Mouse (Mus musculus) right cerebral cortex, adult 2 months (tissue): ENCODE results near the gene Upf1.

ENCODE experiments used
- DNase-seq, 2 experiments: peaks; one replicate each; pipeline ENCODE4 v3.0.0; 2021 to 2022; ENCODE audit warnings: low spot score in 2 of 2

The Upf1 gene

GRCm38 (mm10) chr8:70359411-70359810, 6.3 kb upstream of the Upf1 start:
- no peak for DNase-seq

DNA sequence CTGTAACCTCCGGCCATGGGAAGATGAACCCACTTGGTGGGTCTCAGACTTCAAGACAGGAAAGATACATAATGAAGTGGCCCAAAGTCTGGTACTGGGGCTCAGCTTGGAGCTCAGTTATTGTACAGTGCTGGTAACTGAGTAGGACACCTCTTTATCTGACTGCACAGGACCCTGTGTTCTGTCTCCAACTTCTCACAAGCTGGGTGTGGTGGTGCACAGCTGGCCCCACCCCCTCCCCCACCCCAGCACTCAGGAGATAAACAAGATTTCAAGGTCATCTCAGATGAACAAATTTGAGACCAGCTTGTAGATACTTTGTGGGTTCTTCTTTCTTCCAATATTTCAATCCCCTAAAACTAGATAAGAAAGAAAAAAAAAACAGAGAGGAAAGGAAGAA, 3.0 kb upstream of the Upf1 start:
- no peak for DNase-seq

DNA sequence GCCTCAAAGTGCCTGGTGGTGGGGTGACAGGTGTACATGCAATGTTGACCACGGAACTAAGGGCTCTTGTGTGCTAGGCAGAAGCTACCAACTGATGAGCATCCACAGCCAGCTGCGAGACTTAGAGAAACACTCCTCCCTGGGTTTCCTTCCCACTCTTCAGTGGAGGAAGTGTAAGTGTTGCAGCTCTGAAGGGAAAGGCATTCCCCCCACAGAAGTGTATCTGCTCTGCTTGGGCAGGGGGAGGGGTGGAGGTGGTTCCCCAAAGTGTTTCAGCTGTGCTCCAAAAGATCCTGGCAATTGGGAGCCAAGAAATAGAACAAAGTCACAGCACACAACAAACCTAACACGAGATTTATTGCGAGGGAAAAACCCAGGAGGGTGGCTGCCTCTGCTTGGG, 926 bp upstream of the Upf1 start:
- peak; percentile 56 to 63 for DNase-seq

DNA sequence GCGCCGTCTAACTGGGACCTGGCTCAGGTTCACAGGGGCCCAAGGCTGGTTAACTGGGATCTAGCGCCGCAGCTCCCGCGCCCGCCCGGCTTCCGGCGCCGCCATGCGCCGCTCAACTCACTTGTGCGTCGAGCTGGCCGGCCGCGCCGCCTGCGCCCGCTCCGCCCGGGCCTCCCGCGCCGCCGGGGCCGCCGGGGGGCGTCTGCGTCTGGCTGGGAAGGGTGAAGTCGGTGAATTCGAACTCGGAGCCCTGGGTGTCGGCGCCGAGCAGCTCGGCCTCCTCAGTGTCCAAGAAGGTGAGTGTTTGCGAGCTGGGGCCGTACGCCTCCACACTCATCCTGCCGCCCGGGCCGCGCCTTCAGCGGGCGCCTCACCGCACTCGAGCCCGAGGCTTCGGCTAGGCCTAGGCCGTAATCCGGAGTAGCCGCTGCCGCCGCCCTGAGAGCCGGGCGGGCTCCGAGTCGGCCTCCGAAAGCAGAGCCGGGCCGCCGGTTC, 374 bp downstream of the Upf1 start:
- peak in 1 of 2 experiments; percentile 55 for DNase-seq

DNA sequence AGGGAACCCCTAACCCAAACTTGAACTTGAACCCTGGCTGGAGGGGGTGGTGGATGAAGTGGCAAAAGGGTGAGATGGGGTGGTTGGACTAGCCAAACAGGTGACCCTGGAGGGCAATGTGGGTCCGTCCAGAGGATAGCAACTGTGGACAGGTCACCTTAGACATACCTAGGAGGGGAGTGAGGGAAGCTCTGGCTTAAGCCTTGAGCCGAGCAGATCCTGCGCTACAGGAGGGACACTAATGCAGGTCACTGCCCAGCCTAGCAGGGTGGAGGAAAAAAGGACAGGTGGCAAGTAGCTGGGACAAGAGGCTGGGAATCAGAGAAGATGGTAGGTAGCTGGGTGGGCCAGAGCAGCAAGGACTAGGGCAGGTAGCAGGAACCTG, 1.1 kb downstream of the Upf1 start:
- no peak for DNase-seq

DNA sequence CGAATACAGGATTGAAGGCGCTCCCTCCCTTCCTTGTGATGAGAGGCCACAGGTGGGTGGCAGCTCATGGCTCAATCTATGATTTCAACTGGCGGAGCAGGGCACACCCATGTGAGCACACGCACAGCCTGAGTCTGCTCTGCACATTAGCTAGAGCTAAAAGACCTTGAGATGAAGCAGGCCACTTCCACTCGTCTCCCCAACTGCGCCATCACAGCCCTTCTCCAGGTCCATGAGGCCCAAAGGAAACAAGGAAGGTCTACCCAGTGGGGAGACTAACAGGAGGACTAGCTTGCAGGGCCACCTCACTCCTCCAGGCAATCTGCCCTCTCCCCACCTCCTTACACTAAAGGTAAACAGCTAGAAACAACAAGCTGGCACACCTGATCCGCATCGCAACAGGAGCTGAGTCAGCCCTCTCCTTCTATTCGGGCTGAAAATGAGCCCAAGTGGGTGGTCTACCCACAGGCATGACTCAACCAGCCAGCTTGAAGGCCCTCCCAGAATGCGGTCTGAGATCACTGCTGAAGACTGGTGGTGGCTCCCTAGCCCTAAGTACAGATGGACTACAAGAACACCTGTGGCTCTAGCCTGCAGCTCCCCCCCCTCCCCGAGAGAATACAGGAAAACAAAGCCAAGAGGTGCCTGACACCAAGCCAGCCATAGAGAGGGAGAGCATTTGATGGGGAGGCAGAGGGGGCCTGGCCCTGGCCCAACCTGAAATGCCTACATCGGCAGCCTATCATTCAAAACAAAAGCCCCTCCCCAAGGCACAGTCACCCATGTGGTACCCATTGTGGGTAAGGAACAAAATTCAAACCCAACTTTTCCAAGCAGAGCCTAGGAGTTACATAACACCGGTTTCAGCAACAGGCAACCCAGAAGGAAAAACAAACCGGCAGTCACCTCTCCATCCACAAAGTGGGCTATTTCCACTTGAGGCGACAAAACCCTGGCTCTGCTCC, 1.8 kb downstream of the Upf1 start:
- peak; percentile 63 to 66 for DNase-seq

GRCm38 (mm10) chr8:70347860-70348420, 5.1 kb downstream of the Upf1 start:
- no peak for DNase-seq

GRCm38 (mm10) chr8:70347443-70347842, 5.6 kb downstream of the Upf1 start:
- no peak for DNase-seq

GRCm38 (mm10) chr8:70344279-70344678, 8.8 kb downstream of the Upf1 start:
- DNase-seq, result no peak

DNA sequence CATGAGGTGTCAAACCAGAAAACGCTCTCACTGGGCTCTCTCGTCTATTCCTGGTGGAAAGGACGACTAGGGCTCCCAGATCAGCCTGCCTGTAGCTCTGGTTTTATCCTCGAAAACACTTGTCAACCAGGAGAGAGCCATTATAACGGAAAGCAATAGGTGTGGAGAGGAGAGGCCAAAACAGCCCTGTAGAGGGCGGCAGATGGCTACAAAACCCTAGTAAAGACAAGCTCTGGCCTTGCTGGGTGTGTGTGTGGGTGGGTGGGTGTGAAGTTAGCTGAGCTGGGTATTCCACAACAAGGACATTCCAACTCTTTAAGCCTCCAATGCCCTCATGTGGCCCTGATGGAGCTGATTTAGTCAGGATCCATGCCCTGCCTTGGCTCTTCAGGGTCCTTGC, 9.4 kb downstream of the Upf1 start:
- peak; percentile 44 to 65 for DNase-seq

DNA sequence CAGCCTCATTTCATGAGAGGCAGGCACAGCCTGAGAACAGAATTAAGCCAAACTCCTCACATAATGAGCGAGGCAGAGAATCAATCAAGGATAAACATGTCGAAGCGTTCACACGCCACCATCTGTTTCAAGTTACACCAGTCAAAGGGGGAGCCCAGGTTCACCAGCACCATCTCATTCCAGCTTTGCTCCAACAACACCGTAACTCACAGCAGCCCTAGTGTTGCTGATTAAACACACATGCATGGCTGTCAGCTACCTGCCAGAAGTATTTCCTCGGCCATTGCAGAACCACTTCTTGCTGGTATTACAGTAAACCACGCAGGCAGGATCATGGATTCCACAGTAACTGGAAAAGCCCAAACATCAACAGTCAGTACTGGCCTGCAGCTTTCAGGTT, 10.0 kb downstream of the Upf1 start:
- no peak for DNase-seq

GRCm38 (mm10) chr8:70342007-70342406, 11.1 kb downstream of the Upf1 start:
- no peak for DNase-seq

GRCm38 (mm10) chr8:70340659-70341058, 12.4 kb downstream of the Upf1 start:
- DNase-seq, result no peak

DNA sequence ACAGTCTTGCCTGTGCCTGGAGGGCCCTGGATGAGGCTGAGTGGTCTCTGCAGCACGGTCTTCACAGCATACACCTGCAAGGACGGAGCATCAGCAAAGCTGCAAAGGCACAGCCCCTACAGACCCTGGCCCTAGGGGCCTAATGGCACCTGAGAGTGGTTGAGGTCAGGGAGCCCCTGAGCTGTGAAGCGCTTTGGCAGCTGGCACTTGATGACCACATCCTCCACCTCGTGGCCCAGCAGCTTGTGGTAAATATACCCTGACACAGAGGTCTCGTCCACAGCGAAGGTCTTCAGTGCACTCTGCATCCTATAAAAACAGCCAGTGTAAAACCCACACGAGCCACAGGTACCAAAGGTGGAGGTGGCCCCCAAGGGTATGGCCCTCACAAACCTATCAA, 14.1 kb downstream of the Upf1 start:
- DNase-seq, result no peak

DNA sequence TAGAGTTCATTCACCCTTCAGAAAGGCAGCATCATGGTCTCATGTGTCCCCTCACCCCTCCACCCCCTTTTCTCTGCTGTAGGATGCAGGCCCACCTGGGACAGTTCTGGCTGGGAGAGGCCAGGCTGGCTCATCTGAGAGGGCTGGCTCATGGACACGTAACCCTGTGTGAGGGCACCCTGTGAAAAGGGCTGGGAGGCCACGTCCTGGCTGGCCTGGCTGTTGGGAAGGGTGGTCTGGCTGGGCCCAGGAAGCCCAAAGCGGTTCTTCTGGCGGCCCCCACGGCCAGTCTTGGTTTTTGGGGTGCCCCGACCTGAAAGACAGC, 20.2 kb downstream of the Upf1 start:
- DNase-seq, result no peak

- peak; percentile 73 to 74 for DNase-seq
Observed at GRCm38 (mm10) chr8:70332070-70332877, 20.8 kb downstream of the Upf1 start.

- DNase-seq, result no peak
Observed at GRCm38 (mm10) chr8:70331526-70331925, 21.6 kb downstream of the Upf1 start.

GRCm38 (mm10) chr8:70330741-70331364, 22.2 kb downstream of the Upf1 start:
- peak; percentile 64 to 74 for DNase-seq

DNA sequence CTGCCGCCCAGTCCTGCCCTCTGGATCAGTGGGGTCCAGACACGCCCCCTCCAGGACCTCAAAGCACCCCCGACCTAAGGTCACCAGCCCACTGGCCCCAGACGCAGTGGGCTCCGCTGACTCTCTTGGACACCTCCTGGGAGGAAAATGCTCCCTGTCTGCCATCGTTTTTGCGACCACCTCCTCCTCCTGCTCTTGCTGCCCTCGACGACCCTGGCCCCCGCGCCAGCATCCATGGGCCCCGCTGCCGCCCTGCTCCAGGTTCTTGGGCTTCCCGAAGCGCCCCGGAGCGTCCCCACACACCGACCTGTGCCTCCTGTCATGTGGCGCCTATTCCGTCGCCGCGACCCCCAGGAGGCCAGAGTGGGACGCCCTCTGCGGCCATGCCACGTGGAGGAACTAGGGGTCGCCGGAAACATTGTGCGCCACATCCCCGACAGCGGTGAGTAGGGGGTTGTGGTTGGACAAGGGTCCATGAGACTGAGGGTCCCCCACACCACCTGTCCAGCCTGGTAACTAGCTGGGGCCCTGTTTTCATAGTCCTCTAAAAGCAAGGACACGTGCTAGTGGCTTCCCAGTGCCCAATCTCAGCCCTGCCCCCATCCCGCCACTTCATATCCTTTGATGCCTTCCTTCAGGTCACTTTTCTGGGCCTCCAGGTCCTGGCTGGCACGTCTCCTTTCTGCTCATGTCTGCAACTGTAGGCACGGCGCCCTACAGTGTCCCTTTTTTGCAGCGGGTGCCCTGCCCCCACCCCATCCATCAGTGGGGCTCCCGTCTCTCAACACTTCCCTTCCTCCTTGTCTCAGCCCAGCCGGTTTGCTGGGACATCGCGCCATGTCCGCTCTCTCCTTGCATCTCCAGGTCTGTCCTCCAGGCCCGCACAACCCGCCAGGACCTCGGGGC, 23.0 kb downstream of the Upf1 start:
- no peak for DNase-seq

DNA sequence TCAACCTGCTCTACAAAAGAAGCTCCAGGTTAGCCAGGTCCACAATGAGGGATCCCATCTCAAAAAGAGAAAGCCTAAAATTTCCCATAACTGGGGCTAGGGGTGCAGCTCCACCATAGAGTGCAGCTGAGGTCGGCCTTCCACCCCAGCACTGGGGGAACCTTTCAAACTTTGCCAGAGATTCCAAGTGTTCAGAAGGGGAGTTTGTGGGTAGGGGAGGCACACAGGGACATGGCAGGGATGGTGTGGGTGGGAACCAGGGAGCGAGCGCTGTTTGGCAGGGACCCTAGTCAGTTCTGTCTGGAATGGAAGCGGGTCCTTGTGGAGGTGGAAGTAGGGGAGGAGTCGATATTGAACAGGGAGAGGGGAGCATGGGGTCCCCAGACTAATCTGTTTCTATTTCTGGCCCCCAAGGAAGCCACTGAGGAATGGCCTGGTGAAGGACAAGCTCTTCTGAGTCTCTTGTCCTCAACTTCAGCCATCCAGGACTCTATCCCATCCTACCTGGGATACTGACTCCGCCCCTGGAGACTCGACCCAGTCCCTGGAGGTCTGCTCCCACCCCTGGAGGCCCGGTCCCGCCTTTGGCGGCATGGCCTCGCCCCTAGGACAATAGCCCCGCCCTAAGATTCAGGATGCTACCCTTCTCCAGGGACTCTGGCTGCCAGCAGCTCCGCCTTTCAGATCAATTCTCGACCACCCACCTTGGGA, 23.8 kb downstream of the Upf1 start, which contains the start of gene Gdf1:
TSS of gene Gdf1 (plus strand) at position 694 of the 711 bp plus-strand sequence.
- no peak for DNase-seq
